Mouse (Mus musculus): ENCODE results near the gene Soat1.

- TF ChIP-seq GATA1 (IDR thresholded peaks at IDR 0.05; ENCODE audit: borderline replicate concordance, low read length) = no peak
- no peak for TF ChIP-seq FLI1 (IDR thresholded peaks at IDR 0.05; ENCODE audit: low read length)
These were observed 9.9 kb downstream of the Soat1 start for GRCm38 (mm10) chr1:156463981-156464853.
